Mouse (Mus musculus) left cerebral cortex, adult 2 months (tissue): ENCODE results near the gene Gm4305. TPM values are rescaled to one million over a fixed set of nuclear protein-coding genes. Genes with fewer than 3 reads are reported as not detected.
"Not testable (repeated sequence)": the region's sequence is repeated elsewhere in the genome, so short reads cannot be mapped to it uniquely, and the experiment has no call there.

Experiments
- DNase-seq, 2 experiments: peaks; one replicate each; pipeline ENCODE4 v3.0.0; 2021 to 2022; ENCODE audit warnings: low spot score in 2 of 2, mixed read lengths in 1 of 2; ENCODE audit errors: extremely low spot score in 1 of 2
- H3K27ac ChIP-seq: fragments of 200-600 bp; 2 replicates; pipeline ENCODE4 v1.8.1; 2022
- H3K4me3 ChIP-seq: fragments of 200-600 bp; 2 replicates; pipeline ENCODE4 v1.8.1; 2022
- intact Hi-C: fragments of 180-260 bp; cut with DNase I; formaldehyde crosslinking; loops from one replicate; pipeline ENCODE4 v1.15.1; 2025
- long read RNA-seq, 2 experiments: library from polyadenylated mRNA; stranded (forward); transcript quantifications; one replicate each; pipeline ENCODE4 v2.0.0; 2021; ENCODE audit warnings: borderline mapping rate in 2 of 2
- total RNA-seq, 2 experiments: library from RNA; stranded (reverse); gene quantifications; 2 replicates each; pipeline ENCODE4 v1.2.3; 2021

Gm4305 gene
- not detected for total RNA-seq
- long read RNA-seq, experiment 1: 0 reads
- long read RNA-seq, experiment 2: 0 reads

DNA sequence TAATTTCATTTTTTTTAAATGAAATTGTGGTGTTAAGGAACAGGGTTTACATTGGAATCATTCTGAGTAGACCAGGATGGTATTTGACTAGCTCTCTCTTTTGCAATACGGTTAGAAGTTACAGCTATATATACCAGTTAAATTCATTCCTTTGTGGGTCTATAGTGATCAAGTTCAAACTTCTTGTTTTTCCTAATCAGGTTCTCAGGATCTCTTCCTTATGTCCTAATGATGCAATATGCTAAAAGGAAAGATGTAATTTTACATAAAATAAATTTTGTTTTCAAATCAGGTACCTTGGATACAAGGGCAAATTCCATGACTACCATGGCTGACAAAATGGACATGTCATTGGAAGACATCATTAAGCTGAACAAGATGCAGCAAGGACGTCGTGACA lies at the start of gene Gm4305:
Gene Gm4305 (plus strand): TSS at position 301 of the 400 bp plus-strand sequence.
- H3K27ac ChIP-seq, intact Hi-C loops, DNase-seq, H3K4me3 ChIP-seq: not testable (repeated sequence)

- H3K27ac ChIP-seq, H3K4me3 ChIP-seq, intact Hi-C loops, DNase-seq: not testable (repeated sequence)
These were observed 15.5 kb upstream of the Gm4305 start, which contains the start of gene Gm4301 for GRCm38 (mm10) chr10:100335376-100335775. TSS of gene Gm4301 (plus strand) at chr10:100335676.

GRCm38 (mm10) chr10:100340536-100340935 lies 10.4 kb upstream of the Gm4305 start, which contains the start of gene Gm4302:
TSS of gene Gm4302 (plus strand) at chr10:100340836.
- intact Hi-C loops, DNase-seq, H3K27ac ChIP-seq, H3K4me3 ChIP-seq: not testable (repeated sequence)

- H3K4me3 ChIP-seq, intact Hi-C loops, H3K27ac ChIP-seq, DNase-seq: not testable (repeated sequence)
These were observed 5.2 kb upstream of the Gm4305 start, which contains the start of gene Gm4303 for GRCm38 (mm10) chr10:100345672-100346071. TSS of gene Gm4303 (plus strand) at chr10:100345972.

DNA sequence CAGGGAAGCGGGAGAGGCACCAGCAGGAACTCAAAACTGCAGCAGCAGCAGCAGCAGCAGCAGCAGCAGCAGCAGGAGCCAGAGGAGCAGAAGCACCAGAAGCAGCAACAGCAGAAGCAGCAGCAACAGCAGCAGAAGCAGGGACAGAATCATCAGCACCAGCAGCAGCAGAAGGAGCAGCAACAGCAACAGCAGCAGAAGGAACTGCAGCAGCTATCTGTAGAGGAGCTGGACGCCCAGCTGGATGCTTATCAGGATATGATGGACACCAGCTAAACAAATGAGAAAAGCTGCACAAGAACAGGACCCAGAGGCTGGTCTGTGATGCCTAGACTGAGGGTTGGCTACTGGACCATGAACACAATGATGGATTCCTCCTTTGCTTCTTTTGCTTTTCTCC lies 5.9 kb downstream of the Gm4305 start:
- H3K27ac ChIP-seq, H3K4me3 ChIP-seq, intact Hi-C loops: not testable (repeated sequence)
- DNase-seq: peak; percentile 12 to 16

DNA sequence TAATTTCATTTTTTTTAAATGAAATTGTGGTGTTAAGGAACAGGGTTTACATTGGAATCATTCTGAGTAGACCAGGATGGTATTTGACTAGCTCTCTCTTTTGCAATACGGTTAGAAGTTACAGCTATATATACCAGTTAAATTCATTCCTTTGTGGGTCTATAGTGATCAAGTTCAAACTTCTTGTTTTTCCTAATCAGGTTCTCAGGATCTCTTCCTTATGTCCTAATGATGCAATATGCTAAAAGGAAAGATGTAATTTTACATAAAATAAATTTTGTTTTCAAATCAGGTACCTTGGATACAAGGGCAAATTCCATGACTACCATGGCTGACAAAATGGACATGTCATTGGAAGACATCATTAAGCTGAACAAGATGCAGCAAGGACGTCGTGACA lies 10.1 kb downstream of the Gm4305 start, which contains the start of gene Gm4307:
Gene Gm4307 (plus strand): TSS at position 301 of the 400 bp plus-strand sequence.
- H3K4me3 ChIP-seq, DNase-seq, intact Hi-C loops, H3K27ac ChIP-seq: not testable (repeated sequence)

DNA sequence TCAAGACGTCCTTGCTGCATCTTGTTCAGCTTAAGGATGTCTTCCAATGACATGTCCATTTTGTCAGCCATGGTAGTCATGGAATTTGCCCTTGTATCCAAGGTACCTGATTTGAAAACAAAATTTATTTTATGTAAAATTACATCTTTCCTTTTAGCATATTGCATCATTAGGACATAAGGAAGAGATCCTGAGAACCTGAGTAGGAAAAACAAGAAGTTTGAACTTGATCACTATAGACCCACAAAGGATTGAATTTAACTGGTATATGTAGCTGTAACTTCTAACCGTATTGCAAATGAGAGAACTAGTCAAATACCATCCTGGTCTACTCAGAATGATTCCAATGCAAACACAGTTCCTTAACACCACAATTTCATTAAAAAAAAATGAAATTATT lies 31.6 kb downstream of the Gm4305 start, which contains the start of gene Gm4312:
Gene Gm4312 (minus strand): TSS at position 101 of the 400 bp plus-strand sequence.
- DNase-seq, H3K4me3 ChIP-seq, H3K27ac ChIP-seq, intact Hi-C loops: not testable (repeated sequence)

Other genes starting within 250 kb of the Gm4305 start
- not detected for gene Gm4301, start 15.4 kb upstream of the Gm4305 start, total RNA-seq
- gene Gm4302, start 10.3 kb upstream of the Gm4305 start, total RNA-seq: not detected
- not detected for gene Gm4303, start 5.1 kb upstream of the Gm4305 start, total RNA-seq
- not detected for gene Gm4307, start 10.2 kb downstream of the Gm4305 start, total RNA-seq
- not detected for gene Gm4312, start 31.5 kb downstream of the Gm4305 start, total RNA-seq
- gene Tmtc3, start 136.3 kb downstream of the Gm4305 start, total RNA-seq: 10 to 100 TPM; 12.5 to 14.7 TPM
- gene Cep290, start 136.5 kb downstream of the Gm4305 start, total RNA-seq: 10 to 100 TPM; 17.9 to 19.0 TPM
- 10 to 100 TPM; 21.6 to 22.0 TPM for gene 4930430F08Rik, start 239.3 kb downstream of the Gm4305 start, total RNA-seq
- gene 1700017N19Rik, start 239.4 kb downstream of the Gm4305 start, total RNA-seq: not detected